Comparison of ENCODE assay signal across 8 mouse cellular contexts in genomic region chr14:78668291-78668690, GRCm38 (mm10).
DNase-seq lines count a peak whose midpoint lies in the region; ATAC-seq and TF ChIP-seq lines count a peak whose summit lies in the region.

No protein-coding gene starts in this region.

- no peak overlapping the region for H3K4me3 ChIP-seq in forebrain, postnatal 0 days (ENCODE audit: low read depth, low read length)
- H3K4me3 ChIP-seq in hindbrain, embryonic 16.5 days (ENCODE audit: low read length), result no peak overlapping the region

- POLR2A ChIA-PET in Patski (lab: Charles Lee), result no interaction called here

- no peak for DNase-seq in Patski (ENCODE audit: low read depth, low spot score)
- DNase-seq in cerebellum, adult 11 months, result peak; percentile 69
- peak; percentile 90 for DNase-seq in forebrain, postnatal 0 days
- peak; percentile 70 for DNase-seq in left cerebral cortex, adult 11 months (ENCODE audit: low spot score)
- peak; percentile 89 for DNase-seq in mesoderm, embryonic 11.5 days (ENCODE audit: low read depth, low spot score)
- DNase-seq in right cerebral cortex, postnatal 25 days, result peak; percentile 72

- CTCF ChIA-PET in Patski (lab: Charles Lee), result interaction anchor here (0.7 to 1.1 kb wide), 4 partner anchors 10 to 439 kb away, joined by 3 to 8 read pairs (median 4); no protein-coding TSS in a partner anchor

- no peaks in the 10 kb centered on the region for H3K36me3 ChIP-seq in forebrain, postnatal 0 days (ENCODE audit: insufficient read depth)
- no peaks in the 10 kb centered on the region for H3K36me3 ChIP-seq in hindbrain, embryonic 16.5 days (ENCODE audit: control insufficient read depth, insufficient read depth, low read length)

- H3K9me3 ChIP-seq in forebrain, postnatal 0 days (ENCODE audit: low read length), result no peaks in the 10 kb centered on the region
- no peaks in the 10 kb centered on the region for H3K9me3 ChIP-seq in hindbrain, embryonic 16.5 days (ENCODE audit: control insufficient read depth, low read length)

- peak; percentile 44 for ATAC-seq in Patski
- peak; percentile 90 for ATAC-seq in forebrain, postnatal 0 days
- ATAC-seq in hindbrain, embryonic 16.5 days, result peak; percentile 88
- no peak for ATAC-seq in erythroblast, adult 5-6 weeks (replicated peaks; ENCODE audit: low FRiP score, poor library complexity, severe bottlenecking)

- H3K27me3 ChIP-seq in Patski, result no peaks in the 10 kb centered on the region
- H3K27me3 ChIP-seq in forebrain, postnatal 0 days (ENCODE audit: insufficient read depth, low read length), result no peaks in the 10 kb centered on the region
- no peaks in the 10 kb centered on the region for H3K27me3 ChIP-seq in hindbrain, embryonic 16.5 days (replicated peaks; ENCODE audit: control insufficient read depth, insufficient read depth, low read length)

- H3K27ac ChIP-seq in forebrain, postnatal 0 days (ENCODE audit: low read depth, low read length), result no peak overlapping the region
- no peak overlapping the region for H3K27ac ChIP-seq in hindbrain, embryonic 16.5 days (ENCODE audit: low read depth, low read length)

- no peak overlapping the region for H3K9ac ChIP-seq in forebrain, postnatal 0 days
- H3K9ac ChIP-seq in hindbrain, embryonic 16.5 days (ENCODE audit: low read depth, low read length), result no peak overlapping the region

- TF ChIP-seq CTCF in Patski (IDR thresholded peaks at IDR 0.05), result peak; percentile 78
- peak; percentile 96 for TF ChIP-seq CTCF in forebrain, postnatal 0 days (IDR thresholded peaks at IDR 0.05; ENCODE audit: low read depth)

- in situ Hi-C loops in Patski (cut with MboI; ENCODE audit: low pct_unique_long_range_greater_than_20kb), result loop anchor here (25.0 kb wide), 1 partner anchor 644 kb away; the partner anchor contains the start of gene Rgcc

- no peaks in the 10 kb centered on the region for H3K4me1 ChIP-seq in forebrain, postnatal 0 days (ENCODE audit: insufficient read depth)
- H3K4me1 ChIP-seq in hindbrain, embryonic 16.5 days (ENCODE audit: control insufficient read depth, insufficient read depth, low read depth, low read length), result no peaks in the 10 kb centered on the region

- H3K4me2 ChIP-seq in forebrain, postnatal 0 days (ENCODE audit: low read depth), result no peak overlapping the region
- no peak overlapping the region for H3K4me2 ChIP-seq in hindbrain, embryonic 16.5 days (ENCODE audit: low read length)

- 19% methylated on average over 6 of the region's 6 CpGs for WGBS in forebrain, postnatal 0 days
- 21% methylated on average over 6 of the region's 6 CpGs for WGBS in hindbrain, embryonic 16.5 days
